Mouse (Mus musculus) cerebellum, postnatal 4 days (tissue): Measurements from ENCODE around the gene Pcp4l1.

Source experiments
- DNase-seq, 2 experiments: peaks; one replicate each; pipeline ENCODE4 v3.0.0; 2022; ENCODE audit warnings: low spot score in 2 of 2, mixed read lengths in 1 of 2

Pcp4l1 gene

DNA sequence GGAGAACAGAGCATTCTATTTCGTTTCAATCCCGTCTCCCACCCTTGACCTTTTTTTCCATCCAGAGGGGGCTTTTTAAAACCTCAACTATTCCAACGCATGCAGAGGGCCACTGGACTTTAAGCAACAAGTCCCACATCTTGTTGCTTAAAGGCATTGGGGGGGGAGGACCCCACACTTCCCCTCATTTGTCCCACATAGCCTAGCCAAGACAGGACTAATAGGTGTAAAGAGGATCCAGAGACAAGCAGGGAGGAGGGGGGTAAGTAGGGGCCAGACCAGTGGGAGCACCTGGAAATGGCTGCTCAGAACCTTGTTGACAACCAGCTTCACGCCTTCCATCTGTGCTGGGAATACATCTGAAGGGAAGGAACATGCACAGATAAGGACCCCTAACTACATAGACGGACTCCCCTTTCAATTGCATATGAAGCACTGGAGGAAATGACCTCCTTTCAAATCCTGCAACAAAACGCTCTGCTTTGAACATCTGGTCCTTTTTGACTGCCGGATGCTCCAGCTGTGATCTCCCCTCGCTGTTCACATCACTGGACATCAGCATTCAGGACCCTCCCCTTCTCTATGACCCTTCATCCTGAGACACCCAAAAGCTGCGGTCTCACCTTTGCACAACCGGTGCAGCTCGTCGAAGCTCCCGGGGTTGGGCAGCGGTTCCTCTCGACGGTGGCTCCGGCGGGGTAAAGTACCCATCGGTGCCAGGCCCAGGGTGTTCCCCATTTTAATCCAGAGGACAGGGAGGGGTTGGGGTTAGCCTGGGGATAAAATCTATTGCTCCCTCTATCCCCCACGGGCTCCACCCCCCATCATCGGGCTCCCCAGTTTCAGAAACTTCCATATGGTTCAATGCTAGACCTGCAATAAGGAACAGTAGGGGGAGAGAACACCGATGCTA, 25.5 kb upstream of the Pcp4l1 start:
- peak in 1 of 2 experiments; percentile 15 for DNase-seq

DNA sequence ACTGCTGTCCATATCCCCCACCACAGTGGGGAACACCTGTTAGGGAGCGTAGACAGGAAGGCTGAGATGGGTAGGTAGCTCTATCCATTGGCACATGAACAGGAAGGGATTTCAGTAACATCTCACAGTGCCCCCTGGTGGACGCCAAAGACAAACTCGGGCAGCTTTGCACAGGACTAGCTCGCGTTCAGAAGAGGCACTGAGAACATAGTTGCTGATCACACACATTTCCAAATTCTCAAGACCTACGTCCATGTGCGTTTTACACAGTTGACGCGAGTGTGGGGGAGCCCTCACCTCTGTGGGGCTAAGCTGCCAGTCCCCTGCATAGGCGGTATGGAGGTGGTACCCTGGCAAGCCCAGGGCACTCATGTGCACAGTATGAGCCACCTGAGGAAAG, 24.8 kb upstream of the Pcp4l1 start:
- DNase-seq: peak; percentile 79 to 87

DNA sequence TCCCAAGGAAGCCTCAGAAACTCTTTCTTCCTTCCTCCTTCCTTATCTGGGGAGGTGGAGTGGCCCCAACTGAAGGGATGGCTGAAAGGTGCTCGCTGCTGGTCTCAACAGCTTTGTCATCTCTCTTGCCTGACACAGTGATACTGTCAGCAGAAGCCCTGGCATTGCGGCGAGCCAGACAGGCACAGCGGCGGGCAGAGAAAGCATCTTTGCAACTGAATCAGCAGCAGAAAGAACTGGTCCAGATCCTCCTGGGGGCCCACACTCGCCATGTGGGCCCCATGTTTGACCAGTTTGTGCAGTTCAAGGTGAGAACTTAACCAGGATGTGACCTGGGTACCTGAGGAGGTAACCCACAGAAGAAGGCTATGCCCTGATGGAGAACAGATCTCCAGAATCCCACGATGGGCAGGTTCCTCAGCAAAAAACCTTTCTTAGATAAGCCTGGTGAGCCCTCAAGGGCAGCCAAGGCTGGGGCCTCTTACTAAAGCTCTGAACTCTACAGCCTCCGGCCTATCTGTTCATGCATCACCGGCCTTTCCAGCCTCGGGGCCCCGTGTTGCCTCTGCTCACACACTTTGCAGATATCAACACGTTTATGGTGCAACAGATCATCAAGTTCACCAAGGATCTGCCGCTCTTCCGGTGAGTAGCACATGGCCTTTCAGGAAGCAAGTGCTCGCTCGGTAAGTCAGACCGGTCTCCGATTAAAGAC, 20.3 kb upstream of the Pcp4l1 start:
- DNase-seq: no peak

DNA sequence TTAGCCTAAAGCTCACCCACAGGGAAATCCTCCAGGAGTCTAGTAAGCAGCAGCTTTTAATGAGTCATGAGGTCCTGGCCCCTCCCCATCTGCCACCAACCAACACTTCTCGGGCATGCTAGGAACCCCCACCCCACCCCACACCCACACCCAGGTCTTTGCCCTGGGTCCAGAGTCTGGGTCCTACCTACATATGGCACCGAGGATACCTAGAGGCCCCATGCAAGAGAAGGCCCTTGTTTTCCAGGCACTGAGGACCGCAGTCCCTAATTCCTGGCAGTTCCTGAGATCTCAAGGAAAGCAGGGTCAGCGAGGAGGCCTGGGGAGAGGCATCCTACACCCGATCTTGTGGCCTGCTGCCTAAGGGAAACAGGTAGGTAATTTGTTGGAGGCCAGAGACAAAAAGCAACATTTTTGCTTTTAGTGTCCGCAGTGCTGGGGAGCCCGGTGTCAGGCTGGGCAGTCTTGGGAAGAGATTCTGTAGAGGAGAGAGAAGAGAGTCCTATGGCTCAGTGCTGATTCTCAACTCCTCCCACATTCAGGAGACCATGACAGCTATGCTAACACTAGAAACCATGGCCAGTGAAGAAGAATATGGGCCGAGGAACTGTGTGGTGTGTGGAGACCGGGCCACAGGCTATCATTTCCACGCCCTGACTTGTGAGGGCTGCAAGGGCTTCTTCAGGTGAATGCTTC, 17.9 kb upstream of the Pcp4l1 start, which contains the start of gene Nr1i3:
Gene Nr1i3, plus strand, starts transcription at position 170 of the 696 bp plus-strand sequence.
- DNase-seq: no peak

DNA sequence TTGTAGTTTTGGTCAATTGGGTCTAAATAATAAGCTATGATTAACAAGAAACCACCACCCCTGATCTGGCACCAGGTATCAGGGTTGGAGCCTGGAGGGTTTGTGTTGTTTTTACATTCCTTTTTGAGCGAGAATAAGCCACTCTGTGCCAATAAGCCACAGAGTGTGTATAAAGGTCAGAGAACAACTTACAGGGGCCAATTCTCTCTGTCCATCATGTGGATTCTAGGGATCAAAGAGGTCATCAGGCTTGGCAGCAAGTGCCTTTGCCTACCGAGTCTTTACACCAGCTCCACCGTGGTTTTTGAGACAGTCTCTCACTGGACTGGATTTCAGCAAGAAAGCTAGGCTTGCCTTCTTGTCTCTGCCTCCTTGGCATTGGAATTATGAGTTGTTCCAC, 16.8 kb upstream of the Pcp4l1 start:
- no peak for DNase-seq

DNA sequence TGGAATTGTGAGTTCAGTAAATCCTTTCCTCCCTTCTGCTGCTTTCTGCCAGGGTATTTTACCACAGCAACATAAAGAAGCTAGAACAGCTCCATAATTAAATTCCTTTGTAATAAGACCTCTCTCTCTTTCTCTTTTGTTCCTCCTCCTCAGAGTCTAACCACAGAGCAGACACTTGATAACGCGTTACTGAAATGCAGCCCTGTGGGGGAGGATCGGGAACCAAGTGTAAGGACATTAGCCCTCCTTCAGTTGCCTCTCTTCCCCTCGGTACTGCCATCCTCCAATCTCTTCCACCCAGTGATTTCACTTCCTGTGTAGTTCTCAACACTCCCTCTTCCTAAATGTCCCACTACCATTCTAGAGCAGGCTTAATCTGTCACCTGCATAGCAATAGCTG, 13.3 kb upstream of the Pcp4l1 start:
- DNase-seq: no peak

DNA sequence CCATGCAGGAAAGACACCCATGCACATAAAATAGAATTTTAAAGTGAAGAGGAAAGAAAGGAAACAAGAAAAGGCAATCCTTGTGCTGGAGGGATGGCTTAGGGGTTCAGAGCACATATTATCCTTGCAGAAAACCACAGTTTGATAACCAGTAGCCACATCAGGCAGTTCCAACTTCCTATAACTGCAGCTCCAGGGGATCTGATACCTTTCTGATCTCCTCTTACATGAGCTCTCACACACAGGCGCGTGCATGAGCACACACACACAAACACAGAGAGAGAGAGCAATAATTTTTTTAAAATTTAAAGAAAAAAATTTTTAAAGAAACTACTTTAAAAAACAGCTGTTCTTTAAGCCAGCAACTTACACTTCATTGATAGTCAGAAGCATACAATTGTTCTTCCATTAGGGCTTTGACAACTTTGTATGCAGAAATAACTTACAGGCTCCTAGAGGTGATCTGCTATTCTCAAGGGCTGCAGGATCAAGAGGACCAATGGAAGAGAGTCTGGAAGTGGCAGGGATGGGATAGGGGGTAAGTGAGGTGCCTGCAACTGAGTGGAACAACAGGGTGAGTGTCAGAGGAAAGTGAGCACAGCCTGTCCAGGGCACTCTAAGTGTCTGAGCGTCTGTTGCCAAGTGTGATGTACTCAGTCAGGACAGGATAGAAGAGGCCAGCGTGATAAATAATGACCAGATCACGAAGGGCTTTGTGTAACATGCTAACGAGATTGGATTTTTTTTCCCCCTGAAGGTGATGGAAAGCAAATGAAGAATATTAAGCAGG, 9.8 kb upstream of the Pcp4l1 start:
- no peak for DNase-seq

DNA sequence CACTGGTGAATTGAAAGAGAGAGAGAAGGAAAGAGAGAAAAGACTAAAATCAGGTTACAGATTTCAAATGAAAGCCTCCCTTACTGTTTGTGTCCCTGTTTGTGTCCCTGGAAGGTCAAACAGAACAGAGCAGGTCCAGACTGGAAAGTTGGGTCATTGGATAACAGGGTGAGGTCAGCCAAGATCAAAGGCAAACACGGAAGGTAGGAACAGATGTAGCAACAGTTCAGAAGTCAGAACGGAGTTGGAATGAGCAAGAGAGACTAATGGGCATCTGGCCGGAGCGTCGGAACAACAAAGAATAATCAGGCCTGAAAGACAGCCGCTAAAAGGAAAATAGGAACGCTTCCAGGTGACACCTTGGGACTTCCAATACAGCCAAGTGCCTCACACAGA, 8.2 kb upstream of the Pcp4l1 start:
- no peak for DNase-seq

DNA sequence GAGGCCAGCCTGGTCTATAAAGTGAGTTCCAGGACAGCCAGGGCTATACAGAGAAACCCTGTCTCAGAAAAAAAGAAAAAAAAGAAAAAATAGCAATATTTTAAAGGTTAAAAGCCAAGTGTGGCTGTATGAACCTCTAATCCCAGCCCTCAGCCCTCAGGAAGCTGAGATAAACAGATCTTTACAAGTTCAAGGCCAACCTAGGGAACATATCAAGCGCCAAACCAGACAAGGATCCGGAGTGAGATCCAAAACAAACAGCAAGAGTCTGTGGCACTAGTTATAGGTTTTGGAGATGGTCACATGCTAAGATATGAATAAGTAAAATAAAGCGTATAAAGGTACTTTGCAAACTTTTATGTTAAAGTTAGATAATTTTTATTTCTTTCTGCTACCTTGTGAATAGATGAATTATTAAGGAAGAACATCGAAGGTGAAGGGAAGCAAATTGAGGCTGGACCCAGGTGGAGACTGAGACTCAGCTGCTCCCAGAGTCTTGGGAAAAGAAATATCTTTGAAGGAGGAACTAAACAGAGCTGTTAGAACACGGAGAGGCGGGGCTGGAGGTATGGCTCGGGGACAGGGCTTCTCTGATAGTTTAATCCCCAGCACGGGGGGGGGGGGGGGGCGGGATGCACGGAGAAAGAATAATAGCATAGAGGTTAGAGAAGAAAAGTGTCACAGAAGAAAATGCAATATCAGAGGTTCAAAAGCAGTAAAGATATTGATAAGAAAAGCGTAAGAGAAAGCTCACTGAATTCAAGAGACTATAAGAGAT, 7.6 kb upstream of the Pcp4l1 start:
- DNase-seq: no peak

DNA sequence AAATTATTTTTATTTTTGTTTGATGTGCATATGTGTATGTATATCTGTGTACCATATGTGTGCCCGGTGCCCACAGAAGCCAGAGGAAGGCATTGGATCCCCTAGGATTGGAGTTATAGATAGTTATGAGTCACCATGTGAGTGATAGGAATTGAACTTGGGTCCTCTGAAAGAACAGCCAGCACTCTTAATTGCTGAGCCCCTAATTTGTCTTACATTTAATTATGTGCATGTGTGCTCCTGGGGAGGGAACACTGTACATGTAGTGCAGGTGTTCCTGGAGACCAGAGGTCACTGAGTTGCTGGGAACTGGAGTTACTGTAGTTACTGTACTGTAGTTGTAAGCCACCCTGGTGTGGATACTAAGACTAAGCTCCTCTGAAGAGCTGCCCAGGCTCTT, 4.7 kb upstream of the Pcp4l1 start:
- DNase-seq: no peak

DNA sequence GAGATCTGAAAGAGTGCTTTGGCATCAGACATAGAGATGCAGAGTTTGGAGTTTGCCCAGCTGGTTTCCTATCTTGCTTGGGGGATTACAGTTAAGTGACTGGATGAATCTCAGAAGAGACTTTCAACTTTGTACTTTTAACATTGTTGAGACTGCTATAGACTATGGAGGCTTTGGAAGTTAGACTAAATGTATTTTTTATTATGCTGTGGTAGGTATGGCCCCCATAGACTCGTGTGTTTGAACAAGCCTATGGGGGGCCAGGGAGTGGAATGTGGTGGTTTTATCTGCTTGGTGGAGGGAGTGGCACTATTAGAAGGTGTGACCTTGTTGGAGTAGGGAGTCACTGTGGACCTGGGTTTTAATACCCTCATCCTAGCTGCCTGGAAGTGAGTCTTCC, 3.5 kb upstream of the Pcp4l1 start:
- no peak for DNase-seq

DNA sequence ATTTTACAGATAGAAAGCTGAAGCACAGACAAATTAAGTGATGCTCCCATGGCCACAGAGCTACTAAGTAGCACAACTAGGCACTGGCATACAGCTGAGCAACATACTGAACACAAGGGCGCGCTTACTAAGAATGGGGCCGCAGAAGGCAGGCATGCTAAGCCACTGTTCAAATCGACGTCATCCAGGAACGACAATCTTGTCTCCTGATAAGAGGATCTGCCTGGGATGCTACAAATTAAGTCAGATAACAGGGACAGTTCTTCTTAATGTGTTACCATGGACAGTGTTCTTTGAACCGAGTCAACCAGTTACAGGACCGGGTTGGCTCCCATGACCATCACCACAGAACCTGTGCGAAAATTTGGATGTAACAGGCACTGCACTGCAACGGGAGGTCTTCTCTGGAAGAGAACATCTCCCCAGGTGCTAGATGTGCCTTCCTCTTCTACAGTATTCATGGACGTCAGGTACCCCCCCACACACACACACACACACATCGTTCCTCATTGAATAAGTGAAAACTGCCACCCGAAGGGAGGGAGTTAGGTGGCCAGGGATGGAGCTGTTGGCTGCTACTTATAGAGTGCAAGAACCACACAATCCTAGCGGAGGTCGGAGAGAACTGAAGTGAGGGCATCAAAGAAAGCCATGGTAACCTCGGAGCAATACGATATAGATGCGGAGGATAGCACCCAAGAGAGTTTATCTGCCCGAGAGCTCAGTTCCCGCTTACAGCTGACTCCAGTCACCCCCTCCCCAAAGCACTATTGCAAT, 834 bp downstream of the Pcp4l1 start:
- no peak for DNase-seq

DNA sequence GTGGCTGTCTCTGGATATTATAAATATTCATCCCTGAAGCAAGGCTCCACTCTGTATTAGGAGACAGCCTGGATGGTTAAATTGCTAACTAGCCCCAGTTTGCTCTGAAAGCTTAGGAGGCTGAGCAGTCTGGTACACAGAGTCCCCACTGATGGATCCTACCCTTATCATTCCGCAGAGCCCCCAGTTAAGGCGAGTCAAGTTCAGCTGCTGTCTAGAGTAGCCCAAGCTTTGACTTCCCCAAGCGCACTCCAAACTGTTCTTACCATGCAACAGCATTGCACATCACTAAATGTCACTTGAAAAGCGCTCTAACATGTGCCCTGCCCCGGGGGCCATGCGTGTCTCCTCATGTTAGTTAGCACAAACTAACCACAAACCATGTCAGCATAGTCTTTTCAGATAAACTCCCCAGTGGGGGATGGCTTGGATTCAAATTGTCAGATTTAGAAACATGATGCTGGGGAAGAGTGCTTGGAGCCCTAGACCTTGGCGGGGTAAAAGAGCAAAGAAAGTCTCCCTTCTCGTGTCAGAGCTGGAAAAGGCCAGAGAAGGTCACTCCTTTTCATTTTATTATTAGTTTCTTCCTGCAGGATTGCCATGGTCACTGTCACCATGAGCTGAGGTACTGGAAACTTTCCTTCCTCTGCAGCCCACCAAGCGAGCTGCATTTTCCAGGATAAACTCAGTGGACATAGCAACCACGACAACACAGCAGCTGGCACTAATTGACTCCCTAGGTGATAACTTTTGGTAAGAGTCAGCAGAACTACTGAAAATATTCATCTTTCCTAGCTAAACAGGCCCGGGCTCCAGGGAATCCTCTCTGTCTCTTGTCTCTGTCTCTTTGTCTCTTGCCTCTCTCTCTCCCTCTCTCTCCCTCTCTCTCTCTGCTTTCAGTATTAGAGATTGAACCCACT, 1.9 kb downstream of the Pcp4l1 start:
- DNase-seq: no peak

DNA sequence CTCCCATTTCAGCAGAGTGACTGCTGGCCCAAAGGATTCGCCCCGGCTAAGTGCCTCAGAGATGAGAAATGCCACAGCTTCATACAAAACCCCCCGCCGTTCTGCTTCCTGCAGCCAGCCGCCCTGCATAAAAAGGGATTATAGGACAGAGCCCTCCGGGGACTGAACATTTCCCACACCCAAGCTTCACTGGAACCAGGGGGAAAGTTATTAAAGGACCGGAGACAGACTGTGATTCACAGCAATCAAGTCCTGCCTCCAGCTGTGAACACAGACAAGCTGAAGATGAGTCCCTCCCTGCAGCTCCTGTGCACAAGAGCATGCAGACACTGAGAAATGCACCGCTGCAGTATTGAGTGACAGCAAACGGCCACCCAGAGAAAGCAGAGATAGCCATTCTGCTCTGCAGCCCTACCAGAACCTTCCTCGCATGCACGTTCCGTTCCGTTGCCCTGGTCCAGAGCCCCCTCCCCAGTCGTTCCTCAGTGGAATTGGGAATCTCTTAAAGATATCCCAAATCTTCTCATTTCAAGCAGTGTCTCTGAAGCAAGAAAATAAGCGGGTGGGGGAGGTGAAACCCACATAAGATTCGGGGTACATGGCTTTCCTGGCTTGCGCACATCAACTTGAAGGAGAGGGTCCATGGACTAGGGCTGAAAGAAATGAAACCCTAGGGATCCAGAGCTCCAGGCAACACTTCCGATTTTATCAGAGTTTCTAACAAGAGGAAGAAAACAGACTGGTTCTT, 2.8 kb downstream of the Pcp4l1 start:
- no peak for DNase-seq

DNA sequence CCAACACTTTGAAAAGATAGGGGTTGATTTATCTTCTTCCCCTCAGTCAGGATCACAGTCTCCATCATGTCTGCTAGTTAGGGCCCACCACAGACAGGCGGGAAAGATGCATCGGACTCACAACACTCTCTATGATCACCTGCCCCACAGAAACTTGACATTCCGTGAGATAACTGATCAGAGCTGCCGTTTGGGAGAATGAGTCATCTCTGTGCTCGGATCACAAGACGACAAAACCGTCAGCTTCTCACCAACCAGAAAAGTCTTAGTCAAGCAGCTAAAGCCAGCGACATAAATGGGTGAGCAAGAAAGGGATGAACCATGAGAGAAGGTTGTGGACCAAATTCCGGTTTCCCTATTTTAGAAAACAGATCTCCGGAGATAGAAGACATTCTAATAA, 3.8 kb downstream of the Pcp4l1 start:
- no peak for DNase-seq

DNA sequence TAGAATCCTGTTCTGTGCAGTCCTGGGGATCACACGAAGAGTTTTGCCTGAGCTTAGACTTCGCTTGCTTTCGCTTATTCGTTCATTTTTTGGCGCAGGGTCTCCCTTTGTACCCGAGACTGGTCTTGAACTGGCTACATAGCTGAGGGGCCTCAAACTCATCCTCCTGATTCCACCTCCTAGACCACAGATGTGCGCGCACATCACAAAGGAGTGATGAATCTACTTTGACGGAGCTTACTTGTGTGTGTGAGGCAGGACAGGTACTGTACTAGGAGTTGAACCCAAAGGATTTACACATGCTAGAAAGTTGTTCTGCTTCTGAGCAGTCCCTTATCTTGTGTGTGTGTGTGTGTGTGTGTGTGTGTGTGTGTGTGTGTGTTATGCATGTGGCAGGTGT, 5.2 kb downstream of the Pcp4l1 start:
- no peak for DNase-seq

DNA sequence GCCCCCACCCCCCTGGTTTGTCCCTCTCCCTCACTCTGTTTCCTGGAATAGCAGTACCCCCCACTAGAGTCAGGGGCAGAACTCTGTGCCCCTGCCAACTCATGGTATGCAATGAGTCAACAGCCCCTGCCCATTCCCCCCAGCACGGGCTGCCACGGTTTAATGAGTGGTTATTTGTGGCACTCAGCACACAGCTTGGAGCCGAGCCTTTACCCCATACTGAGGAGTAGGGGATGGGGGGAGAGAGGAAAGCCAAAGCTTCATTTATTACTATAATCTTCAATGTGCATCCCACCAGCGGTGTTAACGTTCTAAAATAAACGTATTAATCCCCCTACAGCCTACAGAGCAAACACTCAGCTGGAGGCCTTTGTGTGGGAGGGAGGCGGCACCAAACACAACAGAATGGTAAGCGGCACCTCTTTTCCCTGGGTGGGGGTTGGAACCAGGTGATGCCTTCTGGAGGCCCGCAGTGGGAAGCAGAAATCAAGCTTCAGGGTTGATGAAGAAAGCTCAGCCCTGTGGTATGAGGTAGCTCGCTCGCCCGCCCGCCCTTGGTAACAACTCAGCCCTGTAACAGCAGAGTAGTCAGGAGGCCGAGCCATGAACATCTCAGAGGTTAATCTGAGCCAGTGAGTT, 6.5 kb downstream of the Pcp4l1 start:
- DNase-seq: no peak

DNA sequence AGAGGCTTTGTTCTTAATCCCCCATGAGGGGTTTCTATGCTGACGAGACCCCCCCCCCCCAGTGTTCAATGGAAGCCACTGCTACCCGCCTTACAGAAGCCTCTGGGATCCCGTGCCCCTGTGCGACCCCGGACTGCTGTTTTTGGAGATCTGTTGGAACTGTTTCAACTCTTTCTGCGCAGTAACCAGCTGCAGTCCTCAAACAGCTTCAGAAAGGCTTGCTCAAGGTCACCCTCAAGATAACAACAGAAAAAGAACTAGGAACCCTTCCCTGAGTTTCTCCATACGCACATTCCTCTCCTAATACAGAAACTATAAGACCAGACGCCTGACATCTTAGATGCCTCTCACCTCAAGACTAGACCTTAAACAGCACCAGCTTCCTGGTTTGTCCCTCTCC, 7.0 kb downstream of the Pcp4l1 start:
- DNase-seq: no peak
